Mouse (Mus musculus): ENCODE measurements around the gene Vmn2r63. TPM values are rescaled to one million over a fixed set of nuclear protein-coding genes. Genes with fewer than 3 reads are reported as not detected.

Vmn2r63 gene
- not detected in 2 replicates for polyA plus RNA-seq (2012; rRNA removed)

DNA sequence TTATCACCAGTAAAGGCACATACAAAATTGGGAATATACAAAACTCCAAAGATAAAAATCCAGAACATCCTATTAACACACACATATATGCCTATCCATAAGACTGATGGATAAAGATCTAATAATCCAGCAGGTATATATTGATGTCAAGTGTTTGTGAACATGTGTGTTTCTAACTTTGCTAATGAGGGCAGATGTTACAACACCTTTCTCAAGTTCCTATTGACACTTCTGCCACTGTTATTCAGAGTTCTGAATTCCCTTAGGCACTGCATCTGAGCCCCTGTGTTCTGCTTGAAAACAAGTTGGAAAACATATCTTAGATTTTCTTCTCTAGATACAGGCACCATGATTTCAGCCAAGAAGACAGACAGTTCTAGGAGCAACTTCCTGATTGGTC is at the start of gene Vmn2r63:
Gene Vmn2r63 (minus strand): TSS at position 101 of the 400 bp plus-strand sequence.

DNA sequence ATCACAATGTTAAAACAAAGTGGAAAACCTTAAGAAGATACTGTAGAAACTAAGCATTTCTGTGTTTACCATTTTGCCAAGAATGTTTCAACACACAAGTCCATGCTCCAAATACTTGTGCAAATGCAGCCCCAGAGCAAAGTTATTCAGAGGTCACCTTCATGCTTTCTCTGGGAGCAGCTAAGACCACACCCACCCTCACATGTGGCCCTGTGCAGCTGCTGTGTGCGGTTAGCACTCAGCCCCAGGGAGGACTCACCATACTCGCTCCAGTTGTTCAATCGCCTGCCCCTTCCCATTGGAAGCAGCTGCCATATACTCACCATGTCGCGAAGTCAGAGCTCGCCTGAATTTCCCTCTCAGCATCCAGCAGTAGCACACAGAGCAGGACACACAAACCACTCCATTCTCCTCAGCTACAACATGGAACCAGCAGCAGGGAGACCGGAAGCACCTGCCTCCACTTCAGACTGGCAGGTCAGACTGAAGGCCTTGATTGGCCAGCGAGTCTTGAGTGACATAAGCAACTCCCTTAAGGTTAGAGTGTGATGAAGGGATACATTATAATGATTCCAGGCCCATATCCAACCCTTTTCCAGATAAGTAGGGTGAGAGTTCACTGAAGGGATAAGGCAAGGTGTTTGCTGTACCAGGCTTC is 66.7 kb downstream of the Vmn2r63 start, which contains the start of gene Gm2381:
Gene Gm2381 (minus strand): TSS at position 434 of the 658 bp plus-strand sequence.

Other genes with a start within 250 kb of the Vmn2r63 start
- 0.92 and 0.96 TPM in 2 replicates for gene Zfp975, start 241.1 kb downstream of the Vmn2r63 start, polyA plus RNA-seq (2012; rRNA removed)
- not detected in 2 replicates for gene Gm17067, start 206.8 kb downstream of the Vmn2r63 start, polyA plus RNA-seq (2012; rRNA removed)
- not detected in 2 replicates for gene Vmn2r62, start 140.3 kb downstream of the Vmn2r63 start, polyA plus RNA-seq (2012; rRNA removed)
- gene Gm2381, start 66.6 kb downstream of the Vmn2r63 start, polyA plus RNA-seq (2012; rRNA removed) = not detected in 2 replicates
- not detected in 2 replicates for gene Gm9268, start 84.9 kb upstream of the Vmn2r63 start, polyA plus RNA-seq (2012; rRNA removed)
- not detected in 2 replicates for gene Zfp936, start 180.4 kb upstream of the Vmn2r63 start, polyA plus RNA-seq (2012; rRNA removed)